Mouse (Mus musculus) R1 (cell line): ENCODE measurements around the gene Tusc2.

Experiments
- DNase-seq: peaks from one replicate; pipeline ENCODE4 v3.0.0-alpha.2; 2018; ENCODE audit warnings: low read depth, low spot score

Gene Tusc2

DNA sequence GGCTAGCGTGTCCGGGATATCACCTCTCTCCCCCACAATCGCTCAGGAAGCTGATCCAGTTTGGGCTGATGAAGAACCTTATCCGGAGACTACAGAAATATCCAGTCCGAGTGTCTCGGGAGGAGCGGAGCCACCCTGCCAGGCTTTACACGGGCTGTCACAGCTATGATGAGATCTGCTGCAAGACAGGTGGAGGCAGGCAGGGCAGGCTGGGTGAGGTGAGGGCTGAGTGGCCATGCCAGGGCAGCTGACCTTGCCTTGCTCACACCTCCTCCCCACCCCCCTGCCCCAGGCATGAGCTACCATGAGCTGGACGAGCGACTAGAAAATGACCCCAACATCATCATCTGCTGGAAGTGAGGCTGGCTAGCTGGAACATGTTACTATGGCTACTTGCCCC lies 17.9 kb upstream of the Tusc2 start:
- no peak for DNase-seq

GRCm38 (mm10) chr9:107545602-107546001 lies 17.5 kb upstream of the Tusc2 start:
- peak; percentile 80 for DNase-seq

DNA sequence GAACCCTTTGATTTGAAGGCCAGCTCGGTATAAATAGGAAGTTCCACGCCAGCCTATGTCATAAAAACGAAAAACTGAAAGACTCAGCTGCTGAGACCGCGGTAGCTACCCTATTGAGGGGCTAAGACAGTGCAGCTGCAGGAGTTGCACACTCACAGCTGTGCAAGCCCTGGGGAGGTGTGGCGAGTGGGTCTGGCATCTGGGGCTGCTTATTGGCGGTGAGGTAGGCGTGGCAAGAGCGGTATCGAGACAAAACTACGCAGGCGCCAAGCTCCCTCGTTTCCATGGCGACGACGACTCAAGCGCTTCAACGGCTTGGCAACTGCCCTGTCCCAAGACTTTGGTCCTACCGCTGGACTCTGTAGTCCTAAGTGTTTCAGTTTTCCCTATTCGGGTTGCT lies 16.0 kb upstream of the Tusc2 start, which contains the start of gene Zmynd10:
Gene Zmynd10 (plus strand): TSS at position 273 of the 400 bp plus-strand sequence.
- peak; percentile 94 for DNase-seq

GRCm38 (mm10) chr9:107547957-107548356 lies 15.1 kb upstream of the Tusc2 start:
- no peak for DNase-seq

DNA sequence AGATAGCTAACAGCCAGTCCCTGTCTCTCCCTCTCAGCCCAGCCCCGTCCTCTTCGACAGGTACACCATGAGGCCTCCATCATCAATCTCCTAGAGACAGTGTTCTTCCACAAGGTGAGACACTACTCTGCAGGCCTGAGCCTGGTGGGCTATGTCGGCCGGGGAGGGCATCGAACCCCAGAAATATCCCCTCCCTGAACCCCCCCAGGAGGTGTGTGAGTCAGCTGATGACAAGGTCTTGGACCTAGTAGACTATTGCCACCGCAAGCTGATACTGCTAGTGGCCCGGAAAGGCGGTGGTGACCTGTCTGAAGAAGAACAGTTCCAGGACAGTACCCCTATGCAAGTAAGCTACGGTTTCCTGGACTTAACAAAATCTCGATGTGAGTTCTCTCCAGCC lies 14.2 kb upstream of the Tusc2 start:
- DNase-seq = no peak

DNA sequence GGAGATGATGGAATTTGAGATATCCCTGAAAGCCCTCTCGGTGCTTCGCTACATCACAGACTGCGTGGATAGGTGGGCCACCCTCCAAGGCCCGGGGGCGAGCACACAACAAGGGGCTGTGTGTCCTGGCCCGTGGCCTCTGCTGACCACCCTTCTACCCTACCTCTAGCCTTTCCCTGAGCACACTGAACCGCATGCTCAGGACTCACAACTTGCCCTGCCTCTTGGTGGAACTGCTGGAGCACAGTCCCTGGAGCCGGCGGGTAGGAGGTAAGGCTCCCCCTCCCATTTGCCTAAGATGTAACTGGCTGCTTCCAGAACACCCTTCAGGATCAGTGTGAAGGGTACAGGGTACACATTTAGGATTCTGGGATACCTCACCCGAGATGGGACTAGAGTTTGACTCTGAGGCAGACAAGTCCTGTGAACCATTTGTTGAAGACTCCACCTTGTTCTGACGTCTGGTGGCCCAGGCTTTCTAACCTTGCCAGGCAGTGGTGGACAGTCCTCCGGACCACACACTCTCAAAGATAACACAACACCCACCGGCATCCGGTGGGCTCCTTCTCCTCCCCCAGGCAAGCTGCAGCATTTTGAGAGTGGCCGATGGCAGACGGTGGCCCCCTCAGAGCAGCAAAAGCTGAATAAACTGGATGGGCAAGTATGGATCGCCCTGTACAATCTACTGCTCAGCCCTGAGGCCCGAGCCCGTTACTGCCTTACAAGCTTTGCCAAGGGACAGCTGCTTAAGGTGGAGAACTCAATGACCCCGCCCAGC lies 13.6 kb upstream of the Tusc2 start:
- no peak for DNase-seq

GRCm38 (mm10) chr9:107550491-107551116 lies 12.5 kb upstream of the Tusc2 start:
- peak; percentile 60 for DNase-seq

GRCm38 (mm10) chr9:107551117-107551889 lies 11.8 kb upstream of the Tusc2 start, which contains the start of gene Rassf1:
Gene Rassf1, plus strand, starts transcription at chr9:107551555.
- DNase-seq = peak; percentile 68

DNA sequence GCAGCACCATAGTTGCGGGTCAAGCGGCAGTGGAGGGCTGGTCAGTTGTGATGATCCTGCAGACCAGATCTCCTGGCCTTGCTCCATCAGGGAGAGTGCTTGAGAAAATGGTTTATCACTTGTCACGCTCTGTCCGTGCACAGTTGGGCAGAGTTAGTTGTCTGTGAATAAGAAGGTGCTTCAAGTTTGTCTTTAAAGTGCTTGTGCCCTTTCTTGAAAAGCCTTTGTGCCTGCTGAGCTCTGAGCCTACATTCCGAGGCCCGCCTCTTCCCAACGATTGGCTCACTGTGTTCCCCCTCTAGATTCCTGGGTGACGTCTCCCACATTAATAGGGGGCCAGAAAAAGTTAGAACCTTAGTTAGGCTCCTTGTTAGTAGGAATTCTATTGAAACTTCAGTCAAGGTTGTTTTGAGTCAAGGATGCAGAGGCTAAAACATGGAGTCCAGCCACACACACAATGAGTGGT lies 11.1 kb upstream of the Tusc2 start:
- DNase-seq = no peak

- no peak for DNase-seq
Observed at GRCm38 (mm10) chr9:107552690-107553393, 10.2 kb upstream of the Tusc2 start.

GRCm38 (mm10) chr9:107553541-107554318 lies 9.3 kb upstream of the Tusc2 start:
- no peak for DNase-seq

- peak; percentile 98 for DNase-seq
Observed at GRCm38 (mm10) chr9:107554319-107554825, 8.7 kb upstream of the Tusc2 start.

GRCm38 (mm10) chr9:107555031-107555457 lies 8.0 kb upstream of the Tusc2 start:
- peak; percentile 77 for DNase-seq

DNA sequence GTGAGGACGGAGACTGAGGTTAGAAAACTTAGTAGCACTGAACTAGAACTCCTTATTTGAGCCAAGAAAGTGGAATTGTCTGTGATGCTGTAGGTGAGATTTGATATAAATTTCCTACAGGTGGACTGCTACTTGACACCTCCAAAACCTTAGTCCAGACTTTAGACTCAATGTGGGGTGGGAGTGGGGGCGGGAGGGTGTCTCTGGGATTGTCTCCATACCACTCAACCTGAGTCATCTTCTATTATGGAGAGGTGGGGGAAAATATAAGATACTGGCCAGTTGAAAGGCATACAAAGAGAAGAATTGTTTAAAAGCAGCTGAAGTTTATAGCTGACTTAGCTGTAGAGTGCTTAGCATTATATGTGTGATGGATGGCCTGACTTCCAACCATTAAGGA lies 7.4 kb upstream of the Tusc2 start:
- no peak for DNase-seq

- no peak for DNase-seq
Observed at GRCm38 (mm10) chr9:107556346-107556745, 6.7 kb upstream of the Tusc2 start.

DNA sequence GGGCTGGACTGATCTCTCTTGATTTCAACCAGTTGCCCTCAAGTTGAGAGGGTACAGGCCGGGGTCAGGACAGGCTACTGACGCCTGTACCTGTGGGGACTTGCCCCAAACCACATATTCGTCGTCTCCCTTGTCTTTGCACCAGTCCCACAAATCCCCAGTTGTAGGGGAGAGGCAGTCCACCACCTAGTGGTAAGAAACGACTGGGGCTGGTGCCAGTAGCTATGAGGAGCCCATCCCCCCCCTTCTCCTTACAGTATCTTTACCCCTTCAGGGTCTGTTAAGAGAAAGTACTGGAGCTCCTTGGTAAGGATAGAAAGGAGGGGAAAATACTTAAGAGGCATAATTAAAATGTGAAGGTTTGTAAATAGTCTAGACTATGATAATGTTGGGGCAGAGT lies 2.5 kb downstream of the Tusc2 start:
- DNase-seq = peak; percentile 43

GRCm38 (mm10) chr9:107566041-107566709 lies 3.1 kb downstream of the Tusc2 start:
- peak; percentile 69 for DNase-seq

DNA sequence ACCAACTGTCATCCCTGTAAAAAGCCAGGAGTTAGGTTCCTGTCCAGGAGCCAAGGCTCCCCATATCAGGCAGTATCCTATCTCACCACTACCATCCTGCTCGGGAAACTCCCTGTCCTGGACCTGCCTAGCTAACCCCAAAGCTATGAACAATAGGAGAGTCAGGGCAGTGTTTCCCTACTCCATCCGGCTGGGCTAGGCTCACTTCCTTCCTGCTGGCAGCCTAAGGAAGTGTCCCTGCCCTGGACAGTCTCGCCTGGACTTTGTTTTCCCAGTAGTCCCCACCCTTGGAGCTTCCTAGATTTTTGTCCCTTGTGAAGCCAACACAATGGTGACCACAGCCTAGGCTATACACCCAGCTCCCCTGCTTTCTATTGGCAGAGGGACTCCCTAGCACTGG lies 3.8 kb downstream of the Tusc2 start:
- no peak for DNase-seq

GRCm38 (mm10) chr9:107567702-107568319 lies 4.8 kb downstream of the Tusc2 start, which contains the start of gene Hyal2:
Gene Hyal2, plus strand, starts transcription at chr9:107567945.
- no peak for DNase-seq
